ENCODE assay signal across 7 mouse cellular contexts in genomic region chr1:92831188-92832001, GRCm38 (mm10). TPM values are rescaled to one million over a fixed set of nuclear protein-coding genes. Genes with fewer than 3 reads are reported as not detected.
DNase-seq lines count a peak whose midpoint lies in the region; ATAC-seq and TF ChIP-seq lines count a peak whose summit lies in the region.

Gene Gpc1, plus strand, starts transcription at chr1:92831645.

- peaks cover 53% of the 10 kb centered on the region for H3K4me1 ChIP-seq in limb, embryonic 10.5 days
- peaks cover 39% of the 10 kb centered on the region for H3K4me1 ChIP-seq in midbrain, embryonic 13.5 days (replicated peaks)
- H3K4me1 ChIP-seq in small intestine, adult 2 months (ENCODE audit: control insufficient read depth, insufficient read depth, insufficient read length, low read length) = peaks cover 5% of the 10 kb centered on the region; the same call in 1 of the 2 replicates

- no peak for TF ChIP-seq CTCF in small intestine, adult 2 months (IDR thresholded peaks at IDR 0.05; ENCODE audit: extremely low read depth, insufficient read length, insufficient replicate concordance, low read depth, low read length)

- peaks cover 22% of the 10 kb centered on the region for H3K36me3 ChIP-seq in limb, embryonic 10.5 days
- H3K36me3 ChIP-seq in midbrain, embryonic 13.5 days = peaks cover 14% of the 10 kb centered on the region
- no peaks in the 10 kb centered on the region for H3K36me3 ChIP-seq in small intestine, adult 2 months (ENCODE audit: control insufficient read depth, insufficient read depth, low read length)

- H3K27me3 ChIP-seq in limb, embryonic 10.5 days (ENCODE audit: low read depth, poor library complexity, severe bottlenecking) = peaks cover 10% of the 10 kb centered on the region
- H3K27me3 ChIP-seq in midbrain, embryonic 13.5 days = peaks cover 26% of the 10 kb centered on the region
- H3K27me3 ChIP-seq in small intestine, adult 2 months (ENCODE audit: control insufficient read depth, insufficient read depth, low read length) = peaks cover 21% of the 10 kb centered on the region

- H3K4me2 ChIP-seq in midbrain, embryonic 13.5 days (replicated peaks) = peak within 1 kb of the TSS; percentile 81

- peak within 1 kb of the TSS; percentile 98 for H3K9ac ChIP-seq in midbrain, embryonic 13.5 days (replicated peaks)

- under 1% methylated on average over 72 of the region's 99 CpGs for WGBS in limb, embryonic 10.5 days
- WGBS in midbrain, embryonic 13.5 days = under 1% methylated on average over 57 of the region's 99 CpGs
- WGBS in small intestine, adult 2 months = under 1% methylated on average over 64 of the region's 99 CpGs

- peak; percentile 73 for ATAC-seq in midbrain, embryonic 13.5 days

- H3K9me3 ChIP-seq in limb, embryonic 10.5 days (replicated peaks) = no peaks in the 10 kb centered on the region
- H3K9me3 ChIP-seq in midbrain, embryonic 13.5 days = no peaks in the 10 kb centered on the region

- peak; percentile 79 for DNase-seq in adrenal gland, adult 8-10 months
- DNase-seq in embryo, embryonic 9.5 days (ENCODE audit: extremely low spot score) = peak; percentile 92
- peak; percentile 98 for DNase-seq in heart, adult 11 months
- peak; percentile 80 for DNase-seq in kidney, adult 18-20 months
- peak; percentile 93 for DNase-seq in limb, embryonic 10.5 days (ENCODE audit: low spot score)

- no peak for TF ChIP-seq POLR2A in small intestine, adult 2 months (IDR thresholded peaks at IDR 0.05; ENCODE audit: low read depth, low read length)

- peak within 1 kb of the TSS; percentile 97 for H3K27ac ChIP-seq in limb, embryonic 10.5 days
- H3K27ac ChIP-seq in midbrain, embryonic 13.5 days = peak within 1 kb of the TSS; percentile 95
- H3K27ac ChIP-seq in small intestine, adult 2 months (ENCODE audit: insufficient read depth, low read depth, low read length) = no peak within 1 kb of the TSS

- H3K4me3 ChIP-seq in limb, embryonic 10.5 days = peak within 1 kb of the TSS; percentile 87
- H3K4me3 ChIP-seq in midbrain, embryonic 13.5 days (replicated peaks) = peak within 1 kb of the TSS; percentile 94
- H3K4me3 ChIP-seq in small intestine, adult 2 months (ENCODE audit: low read depth, low read length) = peak within 1 kb of the TSS; percentile 71

RNA-seq across cellular contexts. Expression of gene Gpc1, which starts in this region (rescaled TPM):
- total RNA-seq in adrenal gland, adult 8-10 months (2022) = 10 to 100 TPM; 66.2 to 86.0 (median 72.4) TPM
- polyA plus RNA-seq in limb, embryonic 10.5 days (2016; fragmentation: Nextera tagmentation; extraction: Ambion mirVana) = 82.0 and 87.4 TPM in 2 replicates
- polyA plus RNA-seq in midbrain, embryonic 13.5 days (2015; fragmentation: Nextera tagmentation; extraction: Ambion mirVana) = 55.8 and 67.7 TPM in 2 replicates
- polyA plus RNA-seq in small intestine, adult 2 months (2012; rRNA removed) = 6.8 and 8.4 TPM in 2 replicates
